Mouse (Mus musculus): ENCODE results near the gene Polr1b.

Gene Polr1b

GRCm38 (mm10) chr2:129100784-129101310 is at the start of gene Polr1b:
Gene Polr1b, plus strand, starts transcription at chr2:129100995.
- peak; percentile 78 to 84 for DNase-seq (ENCODE audit: low read depth in 2 of 2, low spot score in 2 of 2)

- no peak for DNase-seq (ENCODE audit: low read depth in 2 of 2, low spot score in 2 of 2)
Observed at GRCm38 (mm10) chr2:129052451-129052983, 48.3 kb upstream of the Polr1b start.

GRCm38 (mm10) chr2:129055741-129056140 is 45.1 kb upstream of the Polr1b start:
- DNase-seq (ENCODE audit: low read depth in 2 of 2, low spot score in 2 of 2), result no peak

- peak; percentile 7 to 24 for DNase-seq (ENCODE audit: low read depth in 2 of 2, low spot score in 2 of 2)
Observed at GRCm38 (mm10) chr2:129056597-129056996, 44.2 kb upstream of the Polr1b start.

DNA sequence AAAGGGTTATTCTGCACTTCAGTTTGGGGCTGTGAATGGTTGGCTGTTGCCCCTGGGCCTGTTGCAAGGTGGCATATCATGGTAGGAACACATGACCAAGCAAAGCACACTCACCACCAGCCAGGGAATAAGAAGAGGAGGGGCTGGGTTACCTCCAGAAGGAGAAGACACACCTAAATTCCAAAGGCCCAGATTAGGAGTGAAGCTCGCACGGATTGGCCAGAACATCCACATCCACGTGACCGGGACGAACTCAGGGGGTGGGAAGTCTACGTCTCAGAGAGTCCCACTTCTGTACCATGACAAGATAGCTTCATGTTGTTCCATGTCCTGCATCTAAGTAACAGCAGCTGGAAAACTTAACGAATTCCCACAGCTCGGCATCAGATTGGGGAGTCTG is 43.5 kb upstream of the Polr1b start:
- DNase-seq (ENCODE audit: low read depth in 2 of 2, low spot score in 2 of 2), result no peak

DNA sequence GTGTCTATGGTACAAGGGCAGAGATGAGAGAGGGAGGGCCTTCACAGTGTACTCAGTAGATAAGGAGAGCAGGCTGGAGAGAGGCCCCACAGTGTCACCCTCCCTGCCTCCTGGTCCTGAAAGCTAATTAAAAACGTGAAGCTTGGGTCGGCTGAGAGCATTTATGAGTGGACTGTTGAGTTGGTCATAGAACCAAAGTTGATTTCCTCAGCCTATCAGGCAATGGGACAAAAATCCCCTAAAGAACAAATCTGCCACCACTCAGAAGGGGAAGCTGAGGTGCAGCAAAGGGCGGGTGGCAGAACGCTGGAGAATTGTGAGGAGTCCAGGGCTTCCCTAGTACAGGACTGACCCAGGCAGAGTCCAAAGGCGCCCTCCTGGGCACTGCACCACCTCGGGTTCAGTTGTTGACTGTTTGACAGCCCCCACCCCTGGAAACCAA is 42.9 kb upstream of the Polr1b start:
- DNase-seq (ENCODE audit: low read depth in 2 of 2, low spot score in 2 of 2), result no peak

DNA sequence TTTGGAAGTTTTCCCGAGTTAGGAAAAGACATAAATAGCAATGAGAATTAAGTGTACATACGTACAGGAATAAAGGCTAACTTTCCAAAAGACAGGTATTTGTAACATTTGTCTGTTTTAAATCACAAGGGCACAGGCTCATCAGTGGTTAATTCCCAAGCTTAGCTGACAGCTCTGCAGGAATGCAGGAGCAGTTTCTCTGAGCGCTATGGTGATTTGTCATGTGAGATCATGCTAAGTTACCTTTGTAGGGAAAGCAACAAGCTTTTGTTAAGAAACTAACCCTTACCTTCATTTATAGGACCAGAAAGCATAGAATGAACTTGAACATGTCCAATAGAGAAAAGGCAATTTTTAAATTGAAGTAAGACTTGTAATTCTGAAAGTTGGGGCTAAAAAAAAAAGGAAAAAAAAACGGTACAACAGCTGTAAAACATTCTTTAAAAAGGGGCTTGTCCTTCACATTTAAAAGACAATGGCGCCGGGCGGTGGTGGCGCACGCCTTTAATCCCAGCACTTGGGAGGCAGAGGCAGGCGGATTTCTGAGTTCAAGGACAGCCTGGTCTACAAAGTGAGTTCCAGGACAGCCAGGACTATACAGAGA is 39.2 kb upstream of the Polr1b start:
- DNase-seq (ENCODE audit: low read depth in 2 of 2, low spot score in 2 of 2), result no peak

DNA sequence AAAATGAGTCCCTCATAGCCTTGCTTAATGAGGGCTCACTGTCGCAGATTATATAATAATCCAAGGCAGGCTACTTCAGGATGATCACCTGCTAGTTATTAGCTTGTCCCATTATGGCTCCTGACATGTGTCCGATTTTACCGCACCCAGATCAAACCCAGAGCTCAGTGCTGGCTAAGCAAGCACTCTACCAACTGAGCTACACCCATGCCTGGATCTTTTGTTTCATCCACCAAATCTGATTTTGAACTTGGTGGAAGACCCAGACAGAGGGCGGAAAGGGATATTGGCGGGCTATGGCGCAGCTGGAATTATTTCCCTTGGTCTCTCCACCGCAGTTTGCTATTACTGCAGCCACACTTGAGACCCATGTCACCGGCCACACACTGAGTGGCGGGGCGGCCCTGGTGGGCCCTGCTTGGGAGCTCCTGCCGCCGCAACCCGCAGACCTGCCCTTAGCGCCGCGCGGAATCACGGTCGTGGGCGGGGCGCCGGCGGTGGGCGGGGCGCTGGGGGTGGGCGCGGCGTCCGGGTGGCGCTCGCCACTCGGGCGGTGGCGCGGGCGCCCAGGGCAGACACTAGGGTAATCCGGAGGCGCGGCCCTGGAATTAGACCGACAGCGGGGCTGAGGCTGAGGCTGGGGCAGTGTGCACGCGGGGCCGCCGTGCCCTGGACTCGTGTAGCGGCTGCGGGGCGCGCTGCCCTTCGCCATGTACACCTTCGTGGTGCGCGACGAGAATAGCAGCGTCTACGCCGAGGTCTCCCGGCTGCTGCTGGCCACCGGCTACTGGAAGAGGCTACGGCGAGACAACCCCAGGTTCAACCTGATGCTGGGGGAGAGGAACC is 35.1 kb upstream of the Polr1b start, which contains the start of gene Ttl:
Ttl (plus strand) TSS at position 506 of the 846 bp plus-strand sequence.
- peak; percentile 51 to 66 for DNase-seq (ENCODE audit: low read depth in 2 of 2, low spot score in 2 of 2)

- DNase-seq (ENCODE audit: low read depth in 2 of 2, low spot score in 2 of 2), result peak; percentile 15 to 42
Observed at GRCm38 (mm10) chr2:129066326-129066725, 34.5 kb upstream of the Polr1b start.

DNA sequence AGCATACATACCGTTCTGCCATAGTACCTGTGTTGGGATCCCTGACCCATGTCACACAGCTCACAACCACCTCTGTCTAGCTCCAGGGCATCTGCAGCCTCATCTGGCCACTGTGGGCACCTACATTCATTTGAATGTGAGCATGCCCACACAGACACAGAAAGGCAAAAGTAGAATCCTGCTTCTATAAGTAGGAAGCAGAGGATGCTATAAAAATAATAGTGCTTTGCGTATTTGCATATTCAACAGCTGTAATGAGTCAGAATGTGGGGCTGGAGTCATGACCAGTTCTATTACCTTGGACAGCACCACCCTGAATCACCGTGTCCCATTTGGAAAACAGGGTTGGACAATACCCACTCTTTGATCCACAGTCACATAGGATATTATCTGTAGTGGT is 30.5 kb upstream of the Polr1b start:
- no peak for DNase-seq (ENCODE audit: low read depth in 2 of 2, low spot score in 2 of 2)

- DNase-seq (ENCODE audit: low read depth in 2 of 2, low spot score in 2 of 2), result peak; percentile 23 to 41
Observed at GRCm38 (mm10) chr2:129078313-129078712, 22.5 kb upstream of the Polr1b start.

- no peak for DNase-seq (ENCODE audit: low read depth in 2 of 2, low spot score in 2 of 2)
Observed at GRCm38 (mm10) chr2:129079194-129079593, 21.6 kb upstream of the Polr1b start.

- DNase-seq (ENCODE audit: low read depth in 2 of 2, low spot score in 2 of 2), result no peak
Observed at GRCm38 (mm10) chr2:129081097-129081496, 19.7 kb upstream of the Polr1b start.

DNA sequence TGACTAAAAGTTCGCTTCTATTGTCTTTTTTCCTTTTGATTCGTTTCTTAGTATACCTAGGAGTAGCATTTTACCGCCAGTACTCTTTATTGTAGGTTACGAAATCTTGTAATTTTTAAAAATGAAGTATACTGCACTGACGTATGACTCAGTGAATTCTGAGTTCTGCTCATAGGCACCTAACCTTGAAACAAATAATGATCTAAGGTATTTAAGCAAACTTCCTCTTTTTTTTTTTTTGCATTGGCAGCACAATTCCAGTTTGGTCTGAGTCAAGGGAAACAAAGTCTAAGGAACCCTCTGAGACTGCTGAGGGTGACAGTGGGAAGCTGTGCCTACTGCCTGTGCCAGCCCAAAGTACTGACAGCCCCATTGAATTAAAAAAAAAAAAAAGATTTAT is 17.3 kb upstream of the Polr1b start:
- DNase-seq (ENCODE audit: low read depth in 2 of 2, low spot score in 2 of 2), result no peak

DNA sequence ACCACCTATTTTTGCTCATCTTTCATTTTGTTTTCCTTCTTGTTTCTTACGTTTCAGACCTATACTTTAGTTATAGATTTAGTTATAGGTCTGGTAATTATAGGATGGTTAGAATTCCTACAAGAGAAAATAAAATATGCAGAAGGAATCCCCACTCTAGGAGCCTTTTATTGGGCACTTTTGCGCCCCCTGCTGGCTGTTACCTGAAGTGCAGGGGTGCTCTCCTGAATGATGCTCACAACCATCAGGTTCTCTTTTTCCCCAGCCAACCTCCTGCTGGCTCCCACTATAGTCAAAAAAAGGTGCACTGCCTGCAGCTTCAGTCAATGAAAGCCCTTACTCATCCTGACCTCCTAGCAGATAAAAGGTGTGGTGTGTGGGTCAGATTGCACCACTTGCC is 15.8 kb upstream of the Polr1b start:
- peak; percentile 29 to 37 for DNase-seq (ENCODE audit: low read depth in 2 of 2, low spot score in 2 of 2)

DNA sequence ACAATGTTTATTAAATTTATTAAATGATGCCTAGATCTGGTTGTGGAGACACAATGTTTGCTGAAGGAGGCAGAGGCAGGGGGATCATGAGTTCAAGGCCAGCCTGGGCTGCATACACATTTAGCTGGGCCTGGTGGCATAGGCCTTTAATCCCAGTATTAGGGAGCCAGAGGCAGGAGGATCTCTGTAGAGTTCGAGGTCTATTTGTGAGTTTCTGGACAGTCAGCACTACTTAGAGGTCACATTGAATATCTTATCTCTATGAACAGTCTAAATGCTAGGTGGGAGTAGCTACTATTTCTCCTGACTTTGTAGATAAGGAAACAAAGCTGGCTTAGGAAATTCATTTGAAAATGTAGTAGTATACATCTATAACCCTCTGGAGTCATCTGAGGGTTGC is 13.3 kb upstream of the Polr1b start:
- DNase-seq (ENCODE audit: low read depth in 2 of 2, low spot score in 2 of 2), result no peak

DNA sequence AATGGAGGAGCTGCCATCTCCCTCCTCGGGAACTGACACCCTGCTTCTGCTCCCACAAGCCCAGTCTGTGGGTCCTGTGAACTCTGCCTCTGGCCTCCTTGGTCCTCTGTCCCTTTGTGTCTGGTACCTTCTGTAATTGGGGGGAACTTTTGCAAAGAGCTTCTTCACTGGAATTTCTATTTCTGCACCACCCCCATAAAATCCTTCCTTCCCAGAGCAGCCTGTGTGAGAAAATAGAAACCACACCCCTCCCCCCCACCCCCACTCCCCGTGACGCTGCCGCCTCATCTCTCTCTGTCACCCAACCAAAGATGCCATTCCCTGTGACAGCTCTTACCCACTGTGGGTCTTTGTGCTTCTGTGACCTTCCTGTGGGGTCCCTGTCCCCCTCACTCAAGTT is 10.4 kb upstream of the Polr1b start:
- no peak for DNase-seq (ENCODE audit: low read depth in 2 of 2, low spot score in 2 of 2)

GRCm38 (mm10) chr2:129092810-129093209 is 8.0 kb upstream of the Polr1b start:
- no peak for DNase-seq (ENCODE audit: low read depth in 2 of 2, low spot score in 2 of 2)

- DNase-seq (ENCODE audit: low read depth in 2 of 2, low spot score in 2 of 2), result no peak
Observed at GRCm38 (mm10) chr2:129093926-129094724, 6.7 kb upstream of the Polr1b start.

DNA sequence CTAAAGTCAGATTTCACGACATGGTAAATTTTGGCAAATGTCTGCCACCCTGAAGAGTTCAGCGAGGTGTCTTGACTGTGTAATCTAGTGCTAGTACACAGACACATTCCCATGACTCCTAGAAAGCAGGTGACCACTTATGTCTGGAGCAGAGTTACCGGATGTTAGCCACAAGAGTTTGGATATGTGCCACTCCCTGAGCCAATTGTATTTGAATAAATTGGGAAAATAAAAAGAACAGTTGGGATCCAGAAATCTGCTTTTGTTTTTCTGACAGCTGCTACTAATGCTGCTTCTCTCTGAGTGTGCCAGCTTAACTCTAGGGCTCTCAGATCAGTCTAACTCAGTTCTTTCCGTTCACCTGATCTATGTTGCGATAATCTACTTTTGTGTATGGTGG is 12.1 kb downstream of the Polr1b start:
- DNase-seq (ENCODE audit: low read depth in 2 of 2, low spot score in 2 of 2), result no peak

GRCm38 (mm10) chr2:129115706-129116367 is 15.0 kb downstream of the Polr1b start:
- no peak for DNase-seq (ENCODE audit: low read depth in 2 of 2, low spot score in 2 of 2)

Measured in CD8-positive naive resting alpha-beta T cell, adult 2 months (primary cell).